Mouse (Mus musculus) myocyte (in vitro differentiated cells): ENCODE measurements around the gene Rbm39.

Experiments used
- POLR2A ChIP-seq: IDR thresholded peaks from one replicate; pipeline ENCODE4 v1.6.1; 2011; ENCODE audit warnings: low read depth, mild to moderate bottlenecking, control low read depth, moderate library complexity; ENCODE audit not compliant: insufficient read length
- USF1 ChIP-seq: IDR thresholded peaks from one replicate; pipeline ENCODE4 v1.6.1; 2011; ENCODE audit warnings: low read depth, mild to moderate bottlenecking, control low read depth, moderate library complexity

GRCm38 (mm10) chr2:156227689-156228088 lies 47.7 kb upstream of the Rbm39 start:
- TF ChIP-seq POLR2A, result no peak
- no peak for TF ChIP-seq USF1
